Mouse (Mus musculus): Measurements from ENCODE around the gene Hdac8.

The Hdac8 gene

DNA sequence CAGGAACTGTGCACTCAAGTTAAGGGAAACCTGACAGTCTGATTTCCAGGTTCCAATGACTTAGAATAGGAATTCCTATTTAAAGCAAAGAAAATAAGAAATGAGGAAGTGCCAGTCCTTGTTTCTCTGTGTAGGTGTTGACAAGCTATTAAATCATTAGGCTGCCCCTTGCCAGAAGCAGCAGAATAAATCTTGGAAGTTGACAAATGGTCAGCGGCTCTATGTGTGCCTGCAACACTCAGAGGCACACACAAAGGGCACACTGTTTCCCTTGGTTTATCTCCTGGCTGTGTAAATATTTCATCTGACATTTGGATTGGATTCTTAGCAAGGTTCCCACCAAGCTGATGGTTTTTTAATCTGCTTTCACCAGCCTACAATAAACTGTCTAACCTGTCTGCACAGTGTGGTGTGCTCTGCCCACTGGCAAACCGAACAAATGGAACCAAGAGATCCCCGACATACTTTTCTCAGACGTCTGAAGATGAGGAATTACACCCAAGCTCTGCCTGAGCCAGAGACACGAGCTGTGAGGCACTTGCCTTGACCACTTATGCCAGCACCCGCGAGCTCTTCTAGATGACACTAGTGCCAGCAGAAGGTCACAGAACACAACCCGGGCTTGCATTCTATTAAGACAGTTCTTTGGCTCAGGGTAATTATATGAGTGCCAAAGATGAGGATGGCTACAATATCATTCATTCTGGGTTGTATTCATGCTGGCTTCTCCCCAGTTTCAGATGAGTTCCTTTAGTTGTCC lies 165.6 kb downstream of the Hdac8 start:
- no peak for DNase-seq

DNA sequence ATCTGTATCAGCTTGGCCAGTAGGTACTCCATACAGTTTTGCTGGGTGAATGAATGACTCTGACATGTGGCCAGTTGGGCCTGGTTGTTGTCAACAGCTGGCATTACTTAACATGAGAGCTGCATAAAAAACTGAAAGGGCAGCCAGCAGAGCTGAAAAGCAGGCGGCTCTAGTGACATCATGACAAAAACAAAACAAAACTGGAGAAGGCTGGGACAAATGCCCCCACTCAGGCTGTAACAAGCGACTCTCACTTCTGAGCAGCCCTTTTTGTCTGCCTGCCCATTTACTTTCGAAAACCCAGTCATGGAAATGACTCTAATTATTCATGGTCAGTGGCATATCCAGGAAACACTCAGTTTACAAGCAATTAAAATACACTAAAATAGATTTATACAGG lies 185.5 kb downstream of the Hdac8 start:
- DNase-seq: no peak

DNA sequence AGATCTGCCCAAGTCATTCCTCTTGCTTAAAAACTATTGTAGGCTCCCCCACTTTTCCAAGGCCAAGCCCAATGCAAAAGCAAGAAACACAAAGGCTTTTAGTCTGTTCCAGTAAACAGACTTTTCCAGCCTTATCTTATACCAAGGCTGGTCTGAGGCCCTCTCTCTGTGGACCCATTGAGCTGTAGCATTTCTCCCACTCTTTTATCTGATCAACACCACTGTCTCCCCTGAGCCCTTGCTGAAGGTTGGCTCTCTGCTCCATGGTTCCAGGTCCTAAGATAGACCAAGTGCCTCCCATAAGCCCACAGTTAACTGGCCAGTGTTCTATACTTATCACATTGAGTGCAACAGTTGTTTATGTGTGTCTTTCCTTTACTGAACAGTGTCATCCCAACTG lies 185.9 kb downstream of the Hdac8 start:
- no peak for DNase-seq

DNA sequence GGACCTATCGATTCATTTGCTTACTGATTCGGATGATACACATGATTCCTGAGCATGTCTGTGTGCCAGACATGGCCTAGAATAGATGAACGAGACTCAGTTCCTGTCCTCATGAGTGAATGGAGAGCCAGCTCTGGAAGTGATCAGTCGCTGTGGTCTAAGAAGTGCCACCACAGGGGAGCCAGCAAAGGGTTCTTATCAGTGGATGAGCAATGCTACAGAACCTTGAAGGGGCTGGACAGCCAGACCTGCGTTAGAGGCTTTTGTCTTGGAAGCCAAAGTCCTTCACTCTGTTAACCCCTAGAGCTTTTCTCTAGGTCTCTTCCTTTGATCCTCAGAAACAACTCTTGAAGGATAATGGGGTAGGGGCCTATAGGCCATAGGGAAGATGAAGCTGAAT lies 186.4 kb downstream of the Hdac8 start:
- no peak for DNase-seq

DNA sequence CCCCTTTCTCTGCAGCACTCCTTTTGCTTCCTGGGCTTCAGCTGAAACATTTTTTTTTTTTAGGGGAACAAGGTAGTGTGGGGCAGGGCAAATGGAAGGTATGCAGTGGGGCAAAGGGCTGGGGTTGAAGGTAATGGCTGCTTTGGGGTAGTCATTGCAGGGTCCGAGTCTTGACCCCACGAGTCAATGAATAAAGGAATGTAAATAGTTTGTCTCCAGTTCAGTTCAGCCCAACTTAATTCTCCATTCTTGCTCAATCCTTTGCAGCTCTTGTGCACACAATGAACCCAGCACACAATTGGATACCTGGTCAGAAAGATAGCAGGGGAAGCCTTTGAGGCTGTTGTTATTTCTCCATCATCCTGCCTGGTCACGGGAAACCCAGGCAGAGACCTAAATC lies 194.0 kb downstream of the Hdac8 start:
- DNase-seq: no peak

DNA sequence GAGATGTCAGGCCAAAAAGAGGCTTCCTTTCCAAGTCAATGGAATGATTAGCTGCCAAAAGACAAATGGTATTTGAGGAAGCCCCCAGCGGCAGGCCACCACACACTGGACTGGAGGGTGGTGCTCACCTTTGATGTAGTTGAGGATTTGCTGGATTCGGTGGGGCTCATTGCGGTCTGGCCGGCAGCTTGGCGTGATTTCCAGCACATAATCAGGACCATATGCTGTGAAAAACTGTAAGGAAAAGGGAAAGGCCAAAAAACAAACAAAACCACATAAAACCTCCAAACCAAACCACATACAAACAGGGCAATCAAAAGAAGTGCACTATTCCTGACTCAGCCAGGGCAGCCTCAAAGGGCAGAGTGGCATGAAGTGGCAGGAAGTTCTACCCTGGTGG lies 197.6 kb downstream of the Hdac8 start:
- no peak for DNase-seq

DNA sequence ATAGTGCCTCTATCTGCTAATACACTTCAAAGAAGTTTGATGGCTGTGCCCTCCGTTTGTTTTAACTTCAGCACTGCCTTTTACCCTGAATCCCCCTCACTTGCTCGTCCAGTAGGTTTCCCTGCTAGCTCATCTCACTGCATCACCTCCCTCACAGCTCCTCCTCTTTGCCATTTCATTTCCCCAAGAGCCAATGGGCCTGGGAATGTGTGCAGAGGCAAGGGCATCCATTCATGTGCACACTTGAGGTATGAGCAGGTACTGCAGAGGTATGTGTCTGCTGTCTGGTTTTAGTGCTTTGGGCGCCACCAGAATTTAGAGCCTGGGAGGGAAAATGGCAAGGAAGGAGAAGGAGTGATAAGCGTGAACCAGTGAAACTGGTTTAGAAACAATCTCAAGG lies 199.4 kb downstream of the Hdac8 start:
- DNase-seq: no peak

DNA sequence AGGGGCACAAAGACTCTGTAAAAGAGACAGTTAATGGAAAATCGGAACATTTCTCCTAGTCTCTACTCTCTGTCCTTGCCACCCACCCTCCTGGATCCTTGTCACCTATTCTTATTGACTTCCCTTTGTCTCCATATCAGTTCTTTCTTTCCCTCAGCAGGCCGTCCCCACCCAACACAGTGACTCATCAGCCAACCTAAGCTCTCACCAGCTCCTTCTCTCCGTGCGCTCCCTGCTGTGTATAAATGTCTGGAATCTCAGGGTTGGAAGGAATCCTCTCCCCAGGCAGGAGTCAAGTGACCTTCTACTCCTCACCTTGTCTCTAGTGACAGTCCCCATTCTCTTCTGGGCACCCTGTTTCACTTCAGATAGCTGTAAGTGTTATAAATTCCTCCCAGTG lies 200.2 kb downstream of the Hdac8 start:
- no peak for DNase-seq

DNA sequence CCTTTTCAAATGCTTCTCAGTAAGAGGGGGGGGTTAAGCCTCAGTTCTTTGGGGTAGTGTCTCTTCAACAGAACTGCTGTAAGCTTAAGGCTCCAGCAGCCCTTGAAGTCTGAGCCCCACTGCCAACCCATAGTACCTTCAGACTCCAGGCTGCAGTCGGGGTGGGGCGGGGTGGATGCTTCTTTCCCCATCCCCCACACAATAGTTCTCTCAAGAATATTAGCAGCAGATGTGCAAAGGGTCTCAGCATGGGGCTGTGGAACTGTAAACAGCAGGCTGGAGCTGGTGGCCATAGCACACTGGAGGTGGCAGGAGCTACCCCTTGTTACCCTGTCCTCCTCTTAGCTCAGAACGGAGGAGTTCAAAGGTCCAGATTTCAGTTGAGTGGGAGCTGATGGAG lies 202.7 kb downstream of the Hdac8 start:
- no peak for DNase-seq

DNA sequence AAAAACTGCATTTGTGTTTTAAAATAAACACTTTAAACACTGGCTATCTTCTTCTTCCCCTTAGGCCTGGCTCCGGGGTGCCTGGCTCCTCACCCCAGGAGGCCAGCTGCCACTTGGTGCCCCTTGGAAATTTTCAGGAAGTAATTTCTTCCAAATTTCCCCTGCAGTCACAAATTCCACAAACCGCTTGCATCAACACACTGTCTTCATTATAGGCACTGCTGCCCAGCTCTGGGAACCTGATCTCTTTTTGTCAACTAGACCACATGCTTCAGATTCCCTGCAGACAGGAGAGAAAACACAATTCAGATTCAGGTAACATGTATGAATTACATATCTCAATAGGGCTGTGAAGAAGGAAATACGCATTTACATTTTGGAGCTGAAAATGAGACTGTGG lies 220.3 kb downstream of the Hdac8 start:
- DNase-seq: no peak

DNA sequence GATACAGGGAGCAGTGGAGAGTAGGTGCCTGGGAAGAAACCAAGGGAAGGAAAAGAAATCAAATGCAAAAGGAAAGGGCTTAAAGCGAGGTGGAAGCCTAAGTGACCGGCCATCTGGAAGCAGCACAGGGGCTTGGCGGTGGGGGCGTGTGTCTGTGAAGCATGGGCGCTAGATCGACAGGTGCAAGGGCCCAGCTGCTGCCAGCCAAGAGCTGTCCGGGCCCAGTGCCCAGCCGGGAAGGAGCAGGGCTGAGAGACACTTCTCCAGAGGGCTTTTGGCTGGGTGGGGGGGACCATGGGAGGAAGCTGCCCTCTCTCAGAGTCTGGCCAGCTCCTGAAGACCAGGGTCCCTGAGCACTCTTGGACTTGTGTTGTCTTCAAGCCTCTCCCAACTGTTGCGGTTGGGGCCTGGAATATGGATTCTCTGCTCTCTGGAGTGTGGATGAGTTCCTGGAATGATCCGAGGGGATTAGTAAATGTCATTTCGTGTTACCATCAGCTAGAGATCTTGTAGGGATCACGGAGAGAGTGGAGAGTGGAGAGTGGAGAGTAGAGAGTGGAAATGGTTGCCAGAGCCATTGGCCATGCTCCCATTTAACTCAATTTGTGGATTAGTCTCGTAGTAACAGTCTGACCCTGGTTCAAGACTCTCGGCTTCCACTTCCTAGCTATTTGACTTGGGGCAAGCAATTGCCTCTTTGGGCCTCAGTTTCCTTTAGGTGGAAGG lies 242.4 kb downstream of the Hdac8 start:
- DNase-seq: no peak

DNA sequence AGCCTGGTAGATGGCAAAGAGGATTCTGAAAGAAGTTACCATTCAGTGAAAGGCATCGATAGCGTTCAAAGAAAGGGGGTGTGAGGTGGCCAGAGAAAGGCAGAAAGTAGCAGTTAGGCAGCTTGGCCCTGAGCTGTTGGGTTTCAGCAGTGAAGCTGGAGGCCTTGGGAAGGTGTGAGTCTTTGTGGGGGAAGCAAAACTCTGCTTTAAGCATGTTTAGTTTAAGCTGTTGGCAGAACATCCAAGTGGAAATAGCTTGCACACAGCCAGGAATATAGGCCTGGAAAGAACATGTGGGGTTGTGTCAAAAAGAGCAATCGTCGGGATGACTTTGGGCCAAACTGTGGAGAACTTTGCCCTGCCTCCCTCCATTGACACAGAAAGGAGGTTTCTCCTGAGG lies 245.4 kb downstream of the Hdac8 start:
- no peak for DNase-seq

DNA sequence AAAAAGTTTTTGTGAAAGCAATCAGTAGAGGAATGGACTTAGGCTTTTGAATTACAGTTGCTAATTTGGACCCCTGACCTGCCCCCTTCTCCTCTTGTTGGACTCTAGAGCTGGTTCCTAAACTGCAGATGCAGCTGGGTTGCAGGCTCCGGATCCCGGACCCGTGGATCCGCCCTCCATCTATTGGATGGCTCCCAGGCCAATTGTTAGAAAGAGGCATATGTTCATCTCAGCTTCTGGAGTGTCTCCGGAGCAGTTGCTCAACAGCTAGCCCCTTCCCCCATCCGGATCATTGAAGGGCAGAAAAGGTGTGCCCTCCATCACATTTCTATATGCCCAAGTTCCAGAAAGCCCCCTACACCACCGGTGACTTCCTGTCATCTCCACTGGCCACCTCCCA lies 251.3 kb downstream of the Hdac8 start:
- no peak for DNase-seq

DNA sequence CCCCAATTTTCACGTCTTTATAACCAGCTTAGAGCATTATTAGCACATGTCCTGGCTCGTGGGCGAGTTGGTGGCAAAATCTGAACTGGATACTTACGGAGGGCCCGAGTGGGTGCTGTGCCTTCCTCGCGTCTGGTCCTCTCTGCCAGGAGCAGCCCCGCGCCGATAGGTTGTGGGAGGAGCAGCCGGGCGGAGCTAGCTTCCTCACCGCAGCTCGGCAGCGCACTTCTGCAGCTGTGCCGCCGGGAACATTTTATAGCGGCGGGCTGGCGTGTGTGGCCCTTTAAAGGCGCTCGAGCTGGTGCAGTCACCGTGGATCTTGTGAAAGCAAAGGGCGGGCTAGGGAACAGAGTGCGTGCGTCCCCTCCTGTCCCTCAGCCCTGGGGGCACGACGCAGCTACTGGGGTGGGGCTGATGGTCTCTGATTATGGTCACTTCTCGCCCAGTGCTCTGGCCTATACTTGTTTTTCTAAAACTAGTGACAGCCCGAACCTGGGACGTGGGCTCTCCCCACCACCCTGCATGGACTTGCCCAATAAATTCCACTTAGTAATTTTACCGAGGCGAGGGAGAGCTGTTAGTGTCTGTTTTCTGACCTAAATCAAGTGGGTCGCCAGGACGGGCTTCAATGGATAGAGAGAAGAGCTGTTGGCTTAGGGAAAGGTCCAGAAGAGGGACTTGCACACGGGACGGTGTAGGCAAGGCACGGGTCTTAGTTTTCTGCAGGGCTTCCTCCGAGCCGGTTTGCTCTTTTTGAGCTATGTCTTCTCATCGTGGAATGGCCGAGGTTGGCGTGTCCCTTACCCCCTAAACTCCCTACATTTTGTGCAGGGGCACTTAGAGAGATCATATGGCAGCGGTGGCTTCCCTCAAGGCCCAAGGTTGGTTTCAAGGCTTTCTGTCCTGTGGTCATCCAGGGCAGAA lies 253.0 kb downstream of the Hdac8 start, which contains the start of gene Cited1:
Gene Cited1 (minus strand): TSS at position 245 of the 924 bp plus-strand sequence.
- peak; percentile 55 for DNase-seq

DNA sequence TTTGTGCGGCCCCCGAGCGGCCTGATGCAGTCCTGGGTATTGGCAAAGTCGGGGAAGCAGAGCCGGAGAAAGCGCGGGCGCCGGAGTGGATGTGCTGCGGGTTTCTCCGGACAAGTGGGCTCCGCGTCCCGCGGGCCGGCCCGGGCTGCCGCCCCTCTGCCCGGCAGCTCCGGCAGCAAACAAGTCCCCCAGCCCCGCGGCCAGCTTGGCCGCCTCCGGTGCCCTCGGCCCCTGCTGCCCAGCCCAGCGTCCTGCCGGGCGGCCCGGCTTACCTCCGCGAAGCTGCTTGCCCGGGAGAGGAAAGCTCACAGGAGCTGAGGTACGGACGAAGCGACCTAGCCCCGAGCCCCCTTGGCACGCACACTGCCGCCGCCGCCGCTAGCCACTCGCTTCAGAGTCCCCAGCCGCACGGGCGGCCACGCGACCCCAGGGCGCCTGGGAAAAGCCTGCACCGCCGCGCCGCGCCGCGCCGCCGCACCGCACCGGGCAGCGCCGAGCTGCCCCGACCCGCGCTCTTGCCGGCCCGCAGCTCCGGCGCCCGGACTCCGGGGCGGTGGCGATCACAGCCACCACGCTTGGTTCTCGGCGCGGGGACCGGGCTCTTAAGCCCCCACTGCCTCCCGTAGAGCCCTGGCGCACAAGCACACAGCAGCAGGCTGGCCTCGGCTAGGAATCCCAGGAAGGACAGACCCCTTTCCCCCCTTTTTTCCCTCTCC lies 253.8 kb downstream of the Hdac8 start:
- peak; percentile 26 for DNase-seq

DNA sequence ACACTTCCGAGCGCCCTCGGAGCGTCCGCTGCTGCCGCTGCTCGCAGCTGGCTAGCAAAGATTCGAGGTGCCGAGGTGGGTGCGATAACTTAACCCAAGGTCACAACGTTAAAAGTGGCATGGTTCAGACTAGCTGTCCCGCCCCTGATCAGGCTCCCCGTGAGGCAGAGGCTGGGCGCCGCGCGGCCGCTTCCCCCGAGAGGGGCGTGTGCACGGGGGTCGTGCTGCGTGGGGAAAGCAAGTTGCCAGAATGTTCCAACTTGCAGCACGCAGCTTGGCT lies 254.3 kb downstream of the Hdac8 start:
- no peak for DNase-seq

DNA sequence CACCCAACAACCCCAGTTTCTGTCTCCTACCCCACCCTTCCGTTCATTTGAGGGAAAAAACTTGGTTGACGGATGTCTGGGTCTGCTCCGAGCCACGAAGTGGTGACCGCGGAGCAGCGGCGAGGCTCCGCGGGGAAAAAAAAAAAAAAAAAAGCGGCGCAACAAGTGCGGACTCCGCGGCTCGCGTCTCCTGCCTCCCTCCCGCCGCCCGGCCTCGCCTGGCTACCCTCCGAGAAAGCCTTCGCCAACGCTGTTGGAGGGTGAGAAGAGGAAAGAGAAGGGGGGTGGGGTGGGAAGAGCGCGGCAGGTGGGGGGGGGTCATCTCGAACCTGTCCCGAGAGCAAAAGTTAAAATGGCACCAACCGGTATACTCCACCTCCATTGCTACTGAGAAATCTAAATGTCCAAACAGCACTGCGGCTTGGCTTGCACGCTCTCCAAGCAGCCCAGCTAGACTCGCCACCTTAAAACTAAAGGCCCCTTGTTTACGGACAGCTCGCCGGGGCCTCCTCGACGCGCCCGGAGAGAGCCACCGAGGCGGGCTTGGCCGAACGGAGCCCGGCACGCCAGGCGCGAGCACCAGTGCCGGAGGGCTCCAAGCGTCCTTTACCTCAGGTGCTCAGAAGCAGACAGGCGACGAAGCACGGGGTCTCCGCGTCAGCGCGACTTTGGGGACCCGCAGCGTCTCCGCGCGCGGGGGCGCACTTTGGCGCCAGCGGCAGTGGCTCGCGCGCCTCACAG lies 254.8 kb downstream of the Hdac8 start:
- DNase-seq: peak; percentile 4

DNA sequence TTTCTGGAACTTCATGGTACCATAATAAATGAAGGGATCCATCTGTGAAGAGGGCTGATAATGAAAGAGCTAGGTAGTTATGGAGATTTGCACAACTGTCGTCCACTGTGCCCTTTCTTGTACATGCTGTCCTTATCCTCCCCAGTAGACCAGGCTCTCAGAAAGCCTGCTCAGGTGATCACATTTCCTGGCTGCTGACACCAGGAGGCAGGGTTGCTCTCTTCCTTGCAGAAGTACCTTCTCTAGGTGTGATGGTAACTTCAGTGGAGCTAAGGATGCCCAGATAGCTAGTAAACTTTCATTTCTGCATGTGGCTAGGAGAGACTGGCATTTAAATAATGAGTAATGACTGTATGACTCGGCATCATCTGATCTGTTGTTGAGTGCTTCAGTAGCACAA lies 260.8 kb downstream of the Hdac8 start:
- no peak for DNase-seq

All from right cerebral cortex, postnatal 25 days (tissue).